In genomic region chr15:36989922-36990321, GRCm38 (mm10) we compare ENCODE assay signal across 25 mouse cellular contexts. TPM values are rescaled to one million over a fixed set of nuclear protein-coding genes. Genes with fewer than 3 reads are reported as not detected.
DNase-seq lines count a peak whose midpoint lies in the region; ATAC-seq lines count a peak whose summit lies in the region.
"Had no signal": no experiment of that assay in that cellular context is flagged by ENCODE, and none has a peak within 500 bp of the region (broad histone marks: within the 10 kb centered on the region; RNA-seq: fewer than 3 reads in every experiment).

No protein-coding gene starts in this region.

- H3K9ac ChIP-seq in forebrain, embryonic 15.5 days (replicated peaks): no peak overlapping the region
- H3K9ac ChIP-seq in forebrain, embryonic 14.5 days (ENCODE audit: low read length): no peak overlapping the region
- no peak overlapping the region for H3K9ac ChIP-seq in heart, embryonic 16.5 days (ENCODE audit: low read length)
- H3K9ac ChIP-seq in midbrain, embryonic 13.5 days (replicated peaks): 0 out of 2 replicates have a peak overlapping the region, but pooled peaks have one; percentile 29
- H3K9ac ChIP-seq in midbrain, embryonic 15.5 days: no peak overlapping the region
- H3K9ac ChIP-seq: embryonic facial prominence, embryonic 13.5 days; heart, embryonic 12.5 days; hindbrain, embryonic 12.5 days; hindbrain, embryonic 15.5 days had no signal

- H3K27me3 ChIP-seq in forebrain, embryonic 15.5 days: no peaks in the 10 kb centered on the region
- no peaks in the 10 kb centered on the region for H3K27me3 ChIP-seq in forebrain, embryonic 14.5 days (replicated peaks; ENCODE audit: control insufficient read depth, insufficient read depth, low read length)
- H3K27me3 ChIP-seq in heart, embryonic 16.5 days (ENCODE audit: control insufficient read depth, insufficient read depth, low read length): no peaks in the 10 kb centered on the region
- H3K27me3 ChIP-seq in heart, embryonic 10.5 days (ENCODE audit: insufficient read depth, poor library complexity, severe bottlenecking): no peaks in the 10 kb centered on the region
- H3K27me3 ChIP-seq in midbrain, embryonic 13.5 days: no peaks in the 10 kb centered on the region
- H3K27me3 ChIP-seq in midbrain, embryonic 15.5 days (replicated peaks): no peaks in the 10 kb centered on the region
- H3K27me3 ChIP-seq: embryonic facial prominence, embryonic 13.5 days; heart, embryonic 12.5 days; hindbrain, embryonic 12.5 days; hindbrain, embryonic 15.5 days had no signal

- no peak overlapping the region for H3K4me3 ChIP-seq in forebrain, embryonic 15.5 days
- H3K4me3 ChIP-seq in forebrain, embryonic 14.5 days (ENCODE audit: low read depth, low read length): no peak overlapping the region
- H3K4me3 ChIP-seq in heart, embryonic 16.5 days (ENCODE audit: low read length): no peak overlapping the region
- H3K4me3 ChIP-seq in heart, embryonic 10.5 days: no peak overlapping the region
- no peak overlapping the region for H3K4me3 ChIP-seq in midbrain, embryonic 13.5 days (replicated peaks)
- H3K4me3 ChIP-seq in midbrain, embryonic 15.5 days: no peak overlapping the region
- H3K4me3 ChIP-seq: embryonic facial prominence, embryonic 10.5 days; embryonic facial prominence, embryonic 13.5 days; erythroblast, embryonic 14.5 days; heart, adult 2 months; heart, embryonic 12.5 days; hindbrain, embryonic 12.5 days; hindbrain, embryonic 15.5 days had no signal

- 78% methylated on average over 11 of the region's 11 CpGs for WGBS in forebrain, embryonic 15.5 days
- WGBS in forebrain, embryonic 14.5 days: 89% methylated on average over 11 of the region's 11 CpGs
- WGBS in heart, embryonic 16.5 days: 80% methylated on average over 11 of the region's 11 CpGs
- 87% methylated on average over 11 of the region's 11 CpGs for WGBS in heart, embryonic 10.5 days
- 80% methylated on average over 11 of the region's 11 CpGs for WGBS in midbrain, embryonic 13.5 days
- 81% methylated on average over 11 of the region's 11 CpGs for WGBS in midbrain, embryonic 15.5 days

- H3K4me1 ChIP-seq in forebrain, embryonic 15.5 days: 0 out of 2 replicates have a peak, but pooled peaks cover 5% of the 10 kb centered on the region
- peaks cover 11% of the 10 kb centered on the region for H3K4me1 ChIP-seq in forebrain, embryonic 14.5 days (ENCODE audit: control insufficient read depth, insufficient read depth, low read length)
- peaks cover 43% of the 10 kb centered on the region for H3K4me1 ChIP-seq in heart, embryonic 16.5 days (ENCODE audit: control insufficient read depth, insufficient read depth, low read length)
- peaks cover 52% of the 10 kb centered on the region for H3K4me1 ChIP-seq in heart, embryonic 10.5 days
- peaks cover 25% of the 10 kb centered on the region for H3K4me1 ChIP-seq in midbrain, embryonic 13.5 days (replicated peaks)
- H3K4me1 ChIP-seq in midbrain, embryonic 15.5 days: no peaks in the 10 kb centered on the region

- H3K36me3 ChIP-seq in forebrain, embryonic 15.5 days: no peaks in the 10 kb centered on the region
- H3K36me3 ChIP-seq in forebrain, embryonic 14.5 days (ENCODE audit: control insufficient read depth, insufficient read depth, low read length): no peaks in the 10 kb centered on the region
- H3K36me3 ChIP-seq in heart, embryonic 16.5 days (ENCODE audit: control insufficient read depth, insufficient read depth): 0 out of 2 replicates have a peak, but pooled peaks cover 3% of the 10 kb centered on the region
- H3K36me3 ChIP-seq in heart, embryonic 10.5 days: peaks cover 6% of the 10 kb centered on the region; the same call in 1 of the 2 replicates
- H3K36me3 ChIP-seq in midbrain, embryonic 13.5 days: no peaks in the 10 kb centered on the region
- no peaks in the 10 kb centered on the region for H3K36me3 ChIP-seq in midbrain, embryonic 15.5 days (replicated peaks)
- H3K36me3 ChIP-seq: embryonic facial prominence, embryonic 13.5 days; hindbrain, embryonic 12.5 days had no signal

- no peak for ATAC-seq in forebrain, embryonic 15.5 days (replicated peaks)
- no peak for ATAC-seq in forebrain, embryonic 14.5 days
- peak; percentile 20; the same call in 1 of the 2 replicates for ATAC-seq in frontal cortex, adult (ENCODE audit: low TSS enrichment)
- ATAC-seq in heart, embryonic 16.5 days (replicated peaks; ENCODE audit: extremely low read depth, insufficient read depth, low FRiP score): no peak
- no peak for ATAC-seq in midbrain, embryonic 13.5 days
- ATAC-seq in midbrain, embryonic 15.5 days (replicated peaks): no peak
- ATAC-seq: activated CD4-positive, CD25-positive, alpha-beta regulatory T cell, adult 4 months; intestine, postnatal 0 days had no signal

- H3K9me3 ChIP-seq in forebrain, embryonic 15.5 days: no peaks in the 10 kb centered on the region
- no peaks in the 10 kb centered on the region for H3K9me3 ChIP-seq in forebrain, embryonic 14.5 days (replicated peaks; ENCODE audit: control insufficient read depth, low read length)
- no peaks in the 10 kb centered on the region for H3K9me3 ChIP-seq in heart, embryonic 16.5 days (replicated peaks; ENCODE audit: control insufficient read depth, low read length)
- no peaks in the 10 kb centered on the region for H3K9me3 ChIP-seq in heart, embryonic 10.5 days
- H3K9me3 ChIP-seq in midbrain, embryonic 13.5 days: no peaks in the 10 kb centered on the region
- H3K9me3 ChIP-seq in midbrain, embryonic 15.5 days: no peaks in the 10 kb centered on the region
- H3K9me3 ChIP-seq: embryonic facial prominence, embryonic 10.5 days; embryonic facial prominence, embryonic 13.5 days; heart, embryonic 12.5 days; hindbrain, embryonic 12.5 days; hindbrain, embryonic 15.5 days had no signal

- DNase-seq in forebrain, embryonic 14.5 days (ENCODE audit: low spot score): no peak
- no peak for DNase-seq in frontal cortex, postnatal 36 days (ENCODE audit: low spot score in 2 of 2)
- DNase-seq in heart, embryonic 10.5 days (ENCODE audit: low spot score): no peak
- DNase-seq: adrenal gland, adult 8-10 months; adrenal gland, postnatal 25 days; cerebellum, adult 11-12 months; cerebellum, adult 8-10 months; cerebellum, postnatal 10 days; cerebellum, postnatal 36 days; embryo, embryonic 11 days; gastrocnemius, postnatal 25 days; heart, adult 2 months had no signal

- H3K4me2 ChIP-seq in forebrain, embryonic 15.5 days (replicated peaks): no peak overlapping the region
- no peak overlapping the region for H3K4me2 ChIP-seq in forebrain, embryonic 14.5 days (ENCODE audit: low read length)
- H3K4me2 ChIP-seq in heart, embryonic 16.5 days (ENCODE audit: low read depth, low read length): no peak overlapping the region
- no peak overlapping the region for H3K4me2 ChIP-seq in midbrain, embryonic 13.5 days (replicated peaks)
- no peak overlapping the region for H3K4me2 ChIP-seq in midbrain, embryonic 15.5 days
- H3K4me2 ChIP-seq: embryonic facial prominence, embryonic 13.5 days; heart, embryonic 12.5 days; hindbrain, embryonic 12.5 days; hindbrain, embryonic 15.5 days had no signal

- peak overlapping the region; percentile 54; the same call in 1 of the 2 replicates for H3K27ac ChIP-seq in forebrain, embryonic 15.5 days (replicated peaks)
- no peak overlapping the region for H3K27ac ChIP-seq in forebrain, embryonic 14.5 days (ENCODE audit: low read depth, low read length)
- peak overlapping the region; percentile 40; the same call in 1 of the 2 replicates for H3K27ac ChIP-seq in heart, embryonic 16.5 days (ENCODE audit: low read length)
- no peak overlapping the region for H3K27ac ChIP-seq in heart, embryonic 10.5 days
- H3K27ac ChIP-seq in midbrain, embryonic 13.5 days: no peak overlapping the region
- no peak overlapping the region for H3K27ac ChIP-seq in midbrain, embryonic 15.5 days
- H3K27ac ChIP-seq: embryonic facial prominence, embryonic 10.5 days; embryonic facial prominence, embryonic 13.5 days; heart, adult 2 months; hindbrain, embryonic 12.5 days; hindbrain, embryonic 15.5 days had no signal

RNA-seq across cellular contexts. Expression of gene Zfp706, which starts 17.7 kb away (rescaled TPM):
- 473 and 523 TPM in 2 replicates for polyA plus RNA-seq in forebrain, embryonic 15.5 days (2015; fragmentation: Nextera tagmentation; extraction: Ambion mirVana)
- polyA plus RNA-seq in forebrain, embryonic 14.5 days (2014; fragmentation: Nextera tagmentation; extraction: Ambion mirVana): 353 and 411 TPM in 2 replicates
- 426 and 448 TPM in 2 replicates for polyA plus RNA-seq in heart, embryonic 16.5 days (2015; fragmentation: Nextera tagmentation; extraction: Ambion mirVana)
- polyA plus RNA-seq in heart, embryonic 10.5 days (2016; fragmentation: Nextera tagmentation; extraction: Ambion mirVana): 456 and 495 TPM in 2 replicates
- 437 and 479 TPM in 2 replicates for polyA plus RNA-seq in midbrain, embryonic 13.5 days (2015; fragmentation: Nextera tagmentation; extraction: Ambion mirVana)
- 414 TPM in 2 replicates for polyA plus RNA-seq in midbrain, embryonic 15.5 days (2015; fragmentation: Nextera tagmentation; extraction: Ambion mirVana)

Comparison
In these comparisons a context has a peak if more than half of its experiments do, and no peak if none do; other contexts are left out.
1. H3K27ac ChIP-seq: peak in forebrain, embryonic 15.5 days (single experiment) and heart, embryonic 16.5 days (single experiment); none in forebrain, embryonic 14.5 days (single experiment), heart, embryonic 10.5 days (single experiment), midbrain, embryonic 13.5 days (single experiment) and midbrain, embryonic 15.5 days (single experiment).